Mouse (Mus musculus) thymus, adult 2 months (tissue): ENCODE results near the gene Endou. TPM values are rescaled to one million over a fixed set of nuclear protein-coding genes. Genes with fewer than 3 reads are reported as not detected.

Experiments used
- DNase-seq: peaks from one replicate; pipeline ENCODE4 v3.0.0; 2021
- H3K27ac ChIP-seq: fragments of 200-500 bp; 2 replicates; pipeline ENCODE4 v1.5.1; 2012; ENCODE audit warnings: low read length, control low read depth; ENCODE audit not compliant: control insufficient read depth, insufficient read depth
- H3K27me3 ChIP-seq: fragments of 200-500 bp; 2 replicates; pipeline ENCODE4 v1.6.1; 2012; ENCODE audit warnings: mild to moderate bottlenecking, low read length, moderate library complexity, mixed read lengths; ENCODE audit not compliant: control insufficient read depth, insufficient read depth
- H3K36me3 ChIP-seq: fragments of 200-500 bp; 2 replicates; pipeline ENCODE4 v1.6.1; 2012; ENCODE audit warnings: mild to moderate bottlenecking, low read length, moderate library complexity; ENCODE audit not compliant: control insufficient read depth, insufficient read depth
- H3K4me1 ChIP-seq: fragments of 200-500 bp; replicated peaks from 2 replicates; pipeline ENCODE4 v1.6.1; 2012; ENCODE audit warnings: low read length; ENCODE audit not compliant: control insufficient read depth, insufficient read depth
- H3K4me3 ChIP-seq: fragments of 200-500 bp; 2 replicates; pipeline ENCODE4 v1.5.1; 2012; ENCODE audit warnings: mild to moderate bottlenecking, low read length, control low read depth, moderate library complexity; ENCODE audit not compliant: control insufficient read depth, insufficient read depth
- CTCF ChIP-seq: fragments of 200-500 bp; IDR thresholded peaks from 2 replicates; pipeline ENCODE4 v1.5.1; 2012; ENCODE audit warnings: mild to moderate bottlenecking, control low read depth, low read length, moderate library complexity, borderline replicate concordance; ENCODE audit not compliant: control insufficient read depth, poor library complexity, insufficient read depth; ENCODE audit errors: extremely low read depth
- POLR2A ChIP-seq: fragments of 200-500 bp; IDR thresholded peaks from 2 replicates; pipeline ENCODE4 v1.6.1; 2012; ENCODE audit warnings: mild to moderate bottlenecking, low read length, control low read depth, moderate library complexity; ENCODE audit not compliant: control insufficient read depth, poor library complexity, insufficient read depth; ENCODE audit errors: extremely low read depth
- whole genome bisulfite sequencing: fragments of 180-500 bp; shearing (Covaris S2); methylation state at CpG from one replicate; pipeline ENCODE4 v1.1.7; 2018; 5-methylcytosine and 5-hydroxymethylcytosine counted together
- polyA plus RNA-seq: library from polyadenylated mRNA; depleted of rRNA; stranded (reverse); fragments of >200 nt; gene quantifications from 2 replicates; pipeline ENCODE4 v1.2.3, GENCODE M21; 2012

The Endou gene
- polyA plus RNA-seq, 1 experiment, result 276 TPM

DNA sequence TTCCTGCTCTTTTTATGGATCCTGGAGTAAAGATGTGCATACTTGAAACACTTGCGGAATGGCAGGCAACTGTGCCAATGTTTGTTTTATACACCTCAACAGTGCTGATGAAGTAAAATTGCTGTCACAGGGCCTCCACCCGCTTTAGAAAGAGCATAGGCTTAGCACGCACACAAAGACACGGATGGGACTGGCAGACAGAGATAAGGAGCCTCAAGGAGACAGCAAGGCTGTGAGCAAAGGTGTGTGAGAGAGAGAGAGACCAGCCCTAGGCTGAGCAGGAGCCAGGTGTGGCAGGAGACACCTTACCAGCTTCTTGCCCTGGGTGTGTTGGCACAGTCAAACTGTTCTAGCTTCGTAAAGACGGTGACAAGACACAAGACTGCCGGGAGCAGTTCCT, 7.8 kb upstream of the Endou start:
- no peak overlapping the region for H3K27ac ChIP-seq
- 95% methylated on average over 7 of the region's 7 CpGs for WGBS
- no peak for DNase-seq
- TF ChIP-seq CTCF (no peak), POLR2A (no peak)
- H3K36me3 ChIP-seq, result no peaks in the 10 kb centered on the region
- no peaks in the 10 kb centered on the region for H3K27me3 ChIP-seq
- H3K4me3 ChIP-seq, result no peak overlapping the region
- peaks cover 40% of the 10 kb centered on the region for H3K4me1 ChIP-seq

DNA sequence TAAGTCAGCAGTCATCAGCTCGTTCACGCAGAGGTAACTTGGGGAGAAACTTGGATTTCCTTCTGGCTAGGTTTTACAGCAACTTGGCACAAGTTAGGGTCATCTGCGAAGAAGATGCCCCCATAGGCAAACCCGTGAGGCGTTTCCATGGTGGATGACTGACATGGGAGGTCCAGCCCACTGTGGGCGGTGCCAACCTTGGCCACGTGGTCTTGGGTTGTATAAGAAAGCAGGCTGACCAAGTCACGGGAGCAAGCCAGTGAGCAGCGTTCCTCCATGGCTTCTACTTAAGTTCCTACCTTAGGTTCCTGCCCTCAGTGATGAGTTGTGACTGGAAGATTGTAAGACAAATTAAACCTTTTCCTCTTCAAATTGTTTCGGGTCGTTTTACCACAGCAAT, 849 bp upstream of the Endou start:
- DNase-seq, result no peak
- no peak overlapping the region for H3K4me3 ChIP-seq
- H3K4me1 ChIP-seq, result peaks cover 59% of the 10 kb centered on the region
- no peaks in the 10 kb centered on the region for H3K27me3 ChIP-seq
- peak overlapping the region; percentile 95 for H3K27ac ChIP-seq
- TF ChIP-seq POLR2A (no peak), CTCF (no peak)
- 92% methylated on average over 11 of the region's 11 CpGs for WGBS
- no peaks in the 10 kb centered on the region for H3K36me3 ChIP-seq

DNA sequence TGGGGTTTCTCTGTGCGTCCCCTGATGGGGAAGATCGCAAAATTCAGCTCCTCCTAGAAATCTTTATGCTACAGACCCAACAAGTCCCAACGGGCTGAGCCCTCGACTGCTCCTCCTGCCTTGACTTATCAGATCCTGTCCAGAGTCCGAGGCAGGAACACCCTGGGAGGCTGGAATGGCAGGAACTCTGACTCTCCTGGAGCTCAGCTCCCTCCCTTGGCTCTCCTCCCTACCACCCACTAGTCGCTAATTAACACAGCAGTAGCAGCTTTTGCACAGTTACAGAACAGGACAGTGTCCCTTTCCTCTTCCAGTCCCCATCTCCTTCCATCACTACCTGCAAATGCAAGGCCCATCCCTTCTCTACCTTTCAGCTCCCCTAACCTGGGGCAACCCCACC, 774 bp downstream of the Endou start:
- no peak for TF ChIP-seq POLR2A
- TF ChIP-seq CTCF, result no peak
- DNase-seq, result no peak
- WGBS, result 68% methylated on average over 6 of the region's 6 CpGs
- H3K4me1 ChIP-seq, result peaks cover 74% of the 10 kb centered on the region
- H3K4me3 ChIP-seq, result peak overlapping the region; percentile 42
- H3K36me3 ChIP-seq, result no peaks in the 10 kb centered on the region
- H3K27ac ChIP-seq, result peak overlapping the region; percentile 95
- H3K27me3 ChIP-seq, result no peaks in the 10 kb centered on the region

DNA sequence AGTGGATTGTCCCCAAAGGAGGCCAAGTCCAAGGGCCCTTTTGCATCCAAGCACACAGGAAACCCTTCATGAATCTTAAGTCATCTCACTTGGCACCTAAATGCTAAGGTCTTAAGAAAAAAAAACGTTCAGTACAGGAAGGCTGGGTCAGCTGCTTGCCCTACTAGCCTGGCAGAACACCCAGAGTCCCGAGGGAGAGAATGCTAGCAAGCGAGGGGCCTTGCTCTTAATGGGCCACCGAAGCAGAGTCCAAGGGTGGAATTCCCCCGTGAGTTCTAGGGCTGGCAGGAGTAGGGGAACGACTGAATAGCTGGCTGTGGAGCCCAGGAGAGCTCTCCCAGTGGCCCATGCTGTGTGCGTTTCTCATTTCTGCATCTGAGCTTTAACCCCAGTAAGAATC, 2.3 kb downstream of the Endou start:
- H3K4me3 ChIP-seq, result peak overlapping the region; percentile 42
- no peak for DNase-seq
- no peaks in the 10 kb centered on the region for H3K27me3 ChIP-seq
- WGBS, result 46% methylated on average over 7 of the region's 7 CpGs
- H3K27ac ChIP-seq, result peak overlapping the region; percentile 95
- no peak for TF ChIP-seq POLR2A
- no peak for TF ChIP-seq CTCF
- H3K4me1 ChIP-seq, result peaks cover 88% of the 10 kb centered on the region
- H3K36me3 ChIP-seq, result no peaks in the 10 kb centered on the region

DNA sequence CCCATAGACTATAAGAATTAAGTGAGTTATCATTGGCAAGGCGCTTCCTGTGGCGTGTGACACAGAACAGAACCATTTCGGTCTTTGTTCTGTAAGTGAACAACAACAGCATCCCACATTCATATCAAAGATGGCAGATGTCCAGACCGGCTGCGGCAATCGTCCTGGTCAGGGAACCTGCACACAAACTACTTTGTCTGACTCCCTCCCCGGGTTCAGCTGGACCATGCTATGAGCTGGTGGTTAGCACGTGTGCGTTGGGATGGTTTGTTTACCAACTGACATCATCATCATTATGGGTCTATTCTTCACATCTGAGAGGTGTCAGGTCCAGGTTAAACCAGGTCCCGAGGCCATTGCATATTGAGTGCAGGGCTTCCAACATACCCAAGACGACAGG, 2.7 kb downstream of the Endou start:
- H3K36me3 ChIP-seq, result no peaks in the 10 kb centered on the region
- no peak for DNase-seq
- TF ChIP-seq POLR2A (no peak), CTCF (no peak)
- H3K27me3 ChIP-seq, result no peaks in the 10 kb centered on the region
- peaks cover 88% of the 10 kb centered on the region for H3K4me1 ChIP-seq
- H3K4me3 ChIP-seq, result no peak overlapping the region
- H3K27ac ChIP-seq, result peak overlapping the region; percentile 95
- WGBS, result 77% methylated on average over 11 of the region's 11 CpGs

DNA sequence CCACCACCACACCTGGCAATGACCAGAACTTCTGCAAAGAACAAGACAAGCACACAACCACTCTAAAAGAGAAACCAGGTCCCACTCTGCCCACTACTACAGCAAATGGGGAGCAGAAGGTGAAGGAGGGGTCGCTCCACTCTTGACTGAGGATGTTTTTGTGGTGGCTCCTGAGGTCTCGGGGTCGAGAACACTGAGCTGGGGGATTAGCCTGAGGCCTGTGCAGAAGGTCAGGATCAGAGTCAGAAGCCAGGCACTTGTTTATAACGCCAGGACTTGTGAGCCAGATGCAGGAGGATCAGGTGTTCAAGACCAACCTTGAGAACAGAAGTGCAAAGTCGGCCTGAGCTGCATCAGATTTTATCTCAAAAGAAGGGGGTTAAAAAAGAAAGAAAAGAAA, 3.6 kb downstream of the Endou start:
- Histone ChIP-seq H3K4me1 (peaks cover 92% of the 10 kb centered on the region), H3K27ac (peak overlapping the region; percentile 95), H3K27me3 (no peaks in the 10 kb centered on the region), H3K36me3 (no peaks in the 10 kb centered on the region), H3K4me3 (peak overlapping the region; percentile 14)
- no peak for DNase-seq
- TF ChIP-seq POLR2A, result no peak
- TF ChIP-seq CTCF, result no peak
- 12% methylated on average over 5 of the region's 5 CpGs for WGBS

DNA sequence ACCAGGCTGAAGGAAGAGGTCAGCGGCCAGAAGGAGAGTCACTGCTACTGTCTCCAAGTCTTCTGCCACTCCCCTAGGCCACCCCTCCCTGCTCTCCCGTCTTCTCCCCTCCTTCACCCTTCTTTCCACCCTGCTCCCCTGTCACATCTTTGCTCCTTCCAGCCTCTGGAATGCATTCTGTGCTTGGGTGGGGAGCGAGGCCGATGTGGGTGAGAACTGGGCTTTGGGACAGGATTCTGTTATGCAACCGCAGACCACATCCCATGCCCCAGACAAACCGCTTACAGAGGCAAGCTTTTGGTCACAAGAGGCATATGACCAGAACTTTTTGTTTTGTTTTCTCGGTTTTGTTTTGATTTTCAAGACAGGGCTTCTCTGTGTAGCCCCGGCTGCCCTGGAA, 4.1 kb downstream of the Endou start:
- no peak for DNase-seq
- TF ChIP-seq POLR2A (no peak), CTCF (no peak)
- peaks cover 93% of the 10 kb centered on the region for H3K4me1 ChIP-seq
- H3K36me3 ChIP-seq, result no peaks in the 10 kb centered on the region
- peak overlapping the region; percentile 14 for H3K4me3 ChIP-seq
- WGBS, result 4% methylated on average over 8 of the region's 8 CpGs
- H3K27me3 ChIP-seq, result no peaks in the 10 kb centered on the region
- H3K27ac ChIP-seq, result peak overlapping the region; percentile 95
